8 mouse cellular contexts compared by ENCODE assay signal in the genomic region with DNA sequence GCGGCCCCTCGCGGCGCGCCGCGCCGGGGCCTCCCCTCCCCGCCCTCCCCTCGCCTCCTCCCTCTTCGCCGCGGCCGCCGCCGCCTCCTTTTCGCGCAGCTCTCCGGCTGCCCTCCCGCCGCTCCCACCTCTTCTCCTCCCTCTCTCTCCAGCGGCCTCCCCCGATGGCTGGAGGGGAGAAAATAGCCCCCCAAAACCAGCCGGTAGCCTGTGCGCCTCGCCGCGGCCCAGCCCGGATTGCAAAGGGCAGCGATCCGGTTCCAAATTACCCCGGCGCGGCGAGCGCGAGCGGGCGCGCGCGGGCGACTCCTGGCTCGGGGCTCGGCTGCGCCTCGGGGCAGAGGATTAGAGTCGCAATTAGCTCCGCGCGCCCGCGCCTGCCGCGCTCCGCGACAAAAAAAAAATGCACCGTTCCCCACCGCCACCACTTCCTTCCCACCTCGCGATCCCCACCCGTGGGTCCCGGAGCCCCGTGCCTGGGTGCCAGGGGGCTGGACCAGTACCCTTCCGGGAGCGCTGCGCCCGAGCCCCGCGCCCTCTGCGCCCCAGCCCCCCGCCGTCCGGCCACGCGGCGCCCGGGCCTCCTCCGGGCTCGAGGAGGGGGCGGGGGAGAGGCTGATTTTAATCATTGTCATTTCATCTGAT. TPM values are rescaled to one million over a fixed set of nuclear protein-coding genes. Genes with fewer than 3 reads are reported as not detected.
A peak's percentile ranks its signal among the peaks of the same experiment; 100 is the strongest.
DNase-seq lines count a peak whose midpoint lies in the region; ATAC-seq and TF ChIP-seq lines count a peak whose summit lies in the region.

No protein-coding gene starts in this region.

- peak; percentile 27 for ATAC-seq in Patski
- ATAC-seq in embryonic facial prominence, embryonic 12.5 days (ENCODE audit: insufficient number of reproducible peaks, insufficient read depth, low FRiP score, low TSS enrichment), result peak; percentile 23
- ATAC-seq in heart, embryonic 12.5 days (ENCODE audit: insufficient number of reproducible peaks, low FRiP score), result no peak; the same call in 1 of the 2 replicates
- peak; percentile 29 for ATAC-seq in kidney, postnatal 0 days (replicated peaks; ENCODE audit: low FRiP score, low read depth)
- ATAC-seq in lung, embryonic 15.5 days (ENCODE audit: borderline replicate concordance, extremely low read depth, low FRiP score, low TSS enrichment), result peak; percentile 49; the same call in 1 of the 2 replicates

- POLR2A ChIA-PET in Patski (lab: Charles Lee), result interaction anchor here (0.8 to 4.4 kb wide), 2 partner anchors 24 to 265 kb away, joined by 3 to 31 read pairs; no protein-coding TSS in a partner anchor

- CTCF ChIA-PET in Patski (lab: Charles Lee), result interaction anchor here (0.7 to 1.5 kb wide), 3 partner anchors 15 to 259 kb away, joined by 3 to 4 read pairs (median 3); no protein-coding TSS in a partner anchor

- peak overlapping the region; percentile 82 for H3K4me2 ChIP-seq in embryonic facial prominence, embryonic 12.5 days (replicated peaks)
- H3K4me2 ChIP-seq in heart, embryonic 12.5 days, result peak overlapping the region; percentile 88
- H3K4me2 ChIP-seq in kidney, postnatal 0 days (ENCODE audit: low read length), result peak overlapping the region; percentile 91
- H3K4me2 ChIP-seq in lung, embryonic 15.5 days, result peak overlapping the region; percentile 94

- H3K36me3 ChIP-seq in embryonic facial prominence, embryonic 12.5 days, result peaks cover 6% of the 10 kb centered on the region
- peaks cover 5% of the 10 kb centered on the region; the same call in 1 of the 2 replicates for H3K36me3 ChIP-seq in heart, embryonic 12.5 days
- H3K36me3 ChIP-seq in kidney, postnatal 0 days (ENCODE audit: insufficient read depth, low read length), result 0 out of 2 replicates have a peak, but pooled peaks cover 4% of the 10 kb centered on the region
- H3K36me3 ChIP-seq in lung, embryonic 15.5 days, result peaks cover 5% of the 10 kb centered on the region; the same call in 1 of the 2 replicates

- H3K27ac ChIP-seq in embryonic facial prominence, embryonic 12.5 days, result peak overlapping the region; percentile 100
- H3K27ac ChIP-seq in heart, embryonic 12.5 days (ENCODE audit: poor library complexity, severe bottlenecking), result peak overlapping the region; percentile 93
- peak overlapping the region; percentile 99 for H3K27ac ChIP-seq in kidney, postnatal 0 days
- peak overlapping the region; percentile 99 for H3K27ac ChIP-seq in lung, embryonic 15.5 days

- peak overlapping the region; percentile 95 for H3K9ac ChIP-seq in embryonic facial prominence, embryonic 12.5 days
- peak overlapping the region; percentile 88 for H3K9ac ChIP-seq in heart, embryonic 12.5 days
- peak overlapping the region; percentile 94 for H3K9ac ChIP-seq in kidney, postnatal 0 days (ENCODE audit: low read depth, low read length)
- peak overlapping the region; percentile 92 for H3K9ac ChIP-seq in lung, embryonic 15.5 days

- peaks cover 22% of the 10 kb centered on the region for H3K4me1 ChIP-seq in embryonic facial prominence, embryonic 12.5 days
- peaks cover 6% of the 10 kb centered on the region; the same call in 1 of the 2 replicates for H3K4me1 ChIP-seq in heart, embryonic 12.5 days (replicated peaks)
- H3K4me1 ChIP-seq in kidney, postnatal 0 days (replicated peaks; ENCODE audit: insufficient read depth, low read length), result peaks cover 10% of the 10 kb centered on the region; the same call in 1 of the 2 replicates
- H3K4me1 ChIP-seq in lung, embryonic 15.5 days, result peaks cover 14% of the 10 kb centered on the region

- DNase-seq in 3134 (ENCODE audit: extremely low read depth, insufficient read length, low spot score), result peak; percentile 78
- no peak for DNase-seq in Patski (ENCODE audit: low read depth, low spot score)
- DNase-seq in kidney, postnatal 0 days (ENCODE audit: low spot score), result peak; percentile 68
- DNase-seq in retina, postnatal 1 day, result peak; percentile 90
- no peak for DNase-seq in thymus, adult 18-20 months

- H3K4me3 ChIP-seq in embryonic facial prominence, embryonic 12.5 days, result peak overlapping the region; percentile 89
- H3K4me3 ChIP-seq in heart, embryonic 12.5 days, result peak overlapping the region; percentile 83
- peak overlapping the region; percentile 78 for H3K4me3 ChIP-seq in kidney, postnatal 0 days (replicated peaks; ENCODE audit: low read depth, low read length)
- peak overlapping the region; percentile 87 for H3K4me3 ChIP-seq in lung, embryonic 15.5 days

- no peak for TF ChIP-seq CTCF in Patski (IDR thresholded peaks at IDR 0.05)
- no peak for TF ChIP-seq CTCF in kidney, postnatal 0 days (IDR thresholded peaks at IDR 0.05; ENCODE audit: low read depth)

- no peaks in the 10 kb centered on the region for H3K9me3 ChIP-seq in embryonic facial prominence, embryonic 12.5 days
- H3K9me3 ChIP-seq in heart, embryonic 12.5 days (replicated peaks), result no peaks in the 10 kb centered on the region
- no peaks in the 10 kb centered on the region for H3K9me3 ChIP-seq in kidney, postnatal 0 days (replicated peaks; ENCODE audit: low read length)
- no peaks in the 10 kb centered on the region for H3K9me3 ChIP-seq in lung, embryonic 15.5 days

- in situ Hi-C loops in Patski (cut with MboI; ENCODE audit: low pct_unique_long_range_greater_than_20kb), result loop anchor here (25.0 kb wide), 1 partner anchor 392 kb away; a partner anchor contains a TSS

- no peaks in the 10 kb centered on the region for H3K27me3 ChIP-seq in Patski
- H3K27me3 ChIP-seq in embryonic facial prominence, embryonic 12.5 days, result no peaks in the 10 kb centered on the region
- 0 out of 2 replicates have a peak, but pooled peaks cover 6% of the 10 kb centered on the region for H3K27me3 ChIP-seq in heart, embryonic 12.5 days (replicated peaks)
- H3K27me3 ChIP-seq in kidney, postnatal 0 days (ENCODE audit: insufficient read depth, low read length), result no peaks in the 10 kb centered on the region
- peaks cover 6% of the 10 kb centered on the region; the same call in 1 of the 2 replicates for H3K27me3 ChIP-seq in lung, embryonic 15.5 days

- under 1% methylated on average over 59 of the region's 81 CpGs for WGBS in embryonic facial prominence, embryonic 12.5 days
- WGBS in heart, embryonic 12.5 days, result under 1% methylated on average over 57 of the region's 81 CpGs
- under 1% methylated on average over 54 of the region's 81 CpGs for WGBS in kidney, postnatal 0 days
- under 1% methylated on average over 53 of the region's 81 CpGs for WGBS in lung, embryonic 15.5 days

RNA-seq across cellular contexts. Expression of a gene that starts 2.0 kb away (rescaled TPM):
- polyA plus RNA-seq in Patski (2021), result 27.1 TPM
- polyA plus RNA-seq in embryonic facial prominence, embryonic 12.5 days (2016; fragmentation: Nextera tagmentation; extraction: Ambion mirVana), result 54.5 and 61.6 TPM in 2 replicates
- 9.0 and 9.1 TPM in 2 replicates for polyA plus RNA-seq in heart, embryonic 12.5 days (2016; fragmentation: Nextera tagmentation; extraction: Ambion mirVana)
- polyA plus RNA-seq in kidney, postnatal 0 days (2015; fragmentation: Nextera tagmentation; extraction: Ambion mirVana), result 24.7 and 26.8 TPM in 2 replicates
- polyA plus RNA-seq in lung, embryonic 15.5 days (2015; fragmentation: Nextera tagmentation; extraction: Ambion mirVana), result 17.3 and 18.4 TPM in 2 replicates

Comparison
In these comparisons a context has a peak if more than half of its experiments do, and no peak if none do; other contexts are left out.
1. DNase-seq: peak in 3134 (single experiment), kidney, postnatal 0 days (single experiment) and retina, postnatal 1 day (single experiment); none in Patski (single experiment) and thymus, adult 18-20 months (0 of 2).
2. Peak in every context shown above with its lines, with median percentiles within 50 percentile points of each other: H3K27ac ChIP-seq, H3K4me2 ChIP-seq, H3K4me3 ChIP-seq and H3K9ac ChIP-seq.